9 mouse cellular contexts compared by ENCODE assay signal in the genomic region with DNA sequence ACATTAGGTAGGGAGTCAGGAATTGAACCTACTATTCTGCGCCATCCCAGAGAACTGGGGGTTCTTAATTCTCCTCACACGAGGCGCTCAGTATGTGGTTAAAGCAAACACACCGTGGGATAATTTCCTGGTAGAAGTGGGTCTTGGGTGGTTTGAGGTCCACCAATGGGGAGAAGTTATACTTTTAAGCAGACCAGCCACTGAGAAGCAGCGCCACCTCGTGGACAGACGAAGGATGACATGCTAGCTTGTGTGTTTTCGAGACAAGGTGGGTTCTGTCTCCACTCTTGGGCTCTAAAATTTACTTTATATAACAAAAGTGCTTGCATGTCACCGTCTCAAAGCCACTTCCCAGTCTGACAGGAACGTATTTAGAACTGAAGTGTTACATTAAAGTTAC.
DNase-seq lines count a peak whose midpoint lies in the region; ATAC-seq and TF ChIP-seq lines count a peak whose summit lies in the region.
"Had no signal": no experiment of that assay in that cellular context is flagged by ENCODE, and none has a peak within 500 bp of the region (broad histone marks: within the 10 kb centered on the region; RNA-seq: fewer than 3 reads in every experiment).

No protein-coding gene starts in this region.

- 35% methylated on average over 10 of the region's 10 CpGs for WGBS in heart, adult 2 months
- 40% methylated on average over 10 of the region's 10 CpGs for WGBS in neural tube, embryonic 11.5 days

- H3K4me2 ChIP-seq in neural tube, embryonic 11.5 days (ENCODE audit: low read depth): no peak overlapping the region

- TF ChIP-seq POLR2A in heart, adult 2 months (IDR thresholded peaks at IDR 0.05; ENCODE audit: insufficient read depth, low read depth, low read length): no peak

- no peaks in the 10 kb centered on the region for H3K9me3 ChIP-seq in neural tube, embryonic 11.5 days (ENCODE audit: control insufficient read depth, low read length)

- no peak overlapping the region for H3K27ac ChIP-seq in heart, adult 2 months
- no peak overlapping the region for H3K27ac ChIP-seq in neural tube, embryonic 11.5 days (ENCODE audit: low read depth, low read length)

- ATAC-seq in neural tube, embryonic 11.5 days (ENCODE audit: insufficient read depth, low FRiP score, low TSS enrichment): no peak

- TF ChIP-seq EP300 in heart, adult 2 months (IDR thresholded peaks at IDR 0.05; ENCODE audit: insufficient read depth, low read depth, low read length): no peak

- no peaks in the 10 kb centered on the region for H3K36me3 ChIP-seq in heart, adult 2 months (ENCODE audit: control insufficient read depth, insufficient read depth, low read length)
- no peaks in the 10 kb centered on the region for H3K36me3 ChIP-seq in neural tube, embryonic 11.5 days (ENCODE audit: control insufficient read depth, insufficient read depth, low read length)

- intact Hi-C loops in heart, adult 2 months (cut with DNase I): loop anchor here (1.0 to 5.0 kb wide), 2 partner anchors 47 to 116 kb away; no protein-coding TSS in a partner anchor

- DNase-seq in heart, adult 2 months: peak; percentile 10 to 48
- no peak for DNase-seq in heart, adult 9 months (ENCODE audit: low spot score in 2 of 2)
- peak; percentile 53 for DNase-seq in right cerebral cortex, postnatal 4 days
- DNase-seq in right cerebral cortex, postnatal 36 days (ENCODE audit: low spot score in 2 of 2): no peak
- peak; percentile 56 for DNase-seq in embryo, embryonic 11 days
- DNase-seq in layer of hippocampus, postnatal 25 days (ENCODE audit: extremely low spot score in 1 of 2, low spot score in 1 of 2): peak; percentile 27 to 65
- DNase-seq in neural tube, embryonic 11.5 days (ENCODE audit: low spot score): peak; percentile 63
- no peak for DNase-seq in natural killer cell, adult 2 months (ENCODE audit: low spot score in 2 of 2)

- no peaks in the 10 kb centered on the region for H3K4me1 ChIP-seq in heart, adult 2 months (ENCODE audit: control insufficient read depth, insufficient read depth, low read length)
- H3K4me1 ChIP-seq in neural tube, embryonic 11.5 days (ENCODE audit: control insufficient read depth, insufficient read depth, low read length): no peaks in the 10 kb centered on the region
- H3K4me1 ChIP-seq: megakaryocyte, embryonic 14.5 days had no signal

- no peak overlapping the region for H3K4me3 ChIP-seq in heart, adult 2 months
- H3K4me3 ChIP-seq in neural tube, embryonic 11.5 days (ENCODE audit: low read depth, low read length): no peak overlapping the region
- H3K4me3 ChIP-seq: megakaryocyte, embryonic 14.5 days had no signal

- H3K9ac ChIP-seq in heart, adult 2 months (ENCODE audit: low read depth, low read length): no peak overlapping the region
- H3K9ac ChIP-seq in neural tube, embryonic 11.5 days (ENCODE audit: low read length): no peak overlapping the region

- no peaks in the 10 kb centered on the region for H3K79me2 ChIP-seq in heart, adult 2 months (replicated peaks; ENCODE audit: control insufficient read depth, insufficient read depth, low read length)

- H3K27me3 ChIP-seq in heart, adult 2 months (ENCODE audit: control insufficient read depth, insufficient read depth, low read length): no peaks in the 10 kb centered on the region
- H3K27me3 ChIP-seq in neural tube, embryonic 11.5 days (ENCODE audit: control insufficient read depth, insufficient read depth, low read length): no peaks in the 10 kb centered on the region
- H3K27me3 ChIP-seq: megakaryocyte, embryonic 14.5 days had no signal

- TF ChIP-seq CTCF in heart, adult 2 months (IDR thresholded peaks at IDR 0.05): peak; percentile 89

Comparison
In these comparisons a context has a peak if more than half of its experiments do, and no peak if none do; other contexts are left out.
1. DNase-seq: peak in heart, adult 2 months (2 of 2), right cerebral cortex, postnatal 4 days (single experiment), embryo, embryonic 11 days (single experiment), layer of hippocampus, postnatal 25 days (2 of 2) and neural tube, embryonic 11.5 days (single experiment); none in heart, adult 9 months (0 of 2), right cerebral cortex, postnatal 36 days (0 of 2) and natural killer cell, adult 2 months (0 of 2).